Mouse (Mus musculus) G1E (cell line): ENCODE data around the gene Dcaf6.

Experiments
- CTCF ChIP-seq: IDR thresholded peaks from 2 replicates; pipeline ENCODE4 v1.5.1; 2012; ENCODE audit warnings: low read depth, low read length, inconsistent platforms, mixed read lengths
- TAL1 ChIP-seq: conservative IDR thresholded peaks from 2 replicates; pipeline ENCODE4 v1.6.1; 2012; ENCODE audit warnings: low read depth, low read length, inconsistent platforms, mixed read lengths

DNA sequence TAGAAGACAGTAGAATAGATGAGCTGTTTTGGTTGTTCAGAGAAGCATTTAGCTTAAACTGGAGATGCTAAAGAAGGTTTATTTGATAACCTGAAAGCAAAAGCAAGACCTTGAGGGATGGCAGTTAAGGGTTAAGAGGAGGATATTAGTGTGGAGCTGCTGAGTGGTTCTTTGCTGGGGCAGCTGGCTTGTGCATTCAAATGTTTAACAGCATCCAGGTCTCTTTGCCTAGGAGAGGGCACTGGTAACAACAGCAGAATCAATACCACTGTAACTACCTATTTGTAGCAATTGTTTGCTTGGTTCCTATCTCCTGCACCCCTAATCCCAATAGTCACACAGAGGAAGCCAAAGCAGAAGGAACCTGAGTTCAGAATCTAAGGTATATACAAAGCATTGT, 9.4 kb upstream of the Dcaf6 start:
- no peak for TF ChIP-seq TAL1
- TF ChIP-seq CTCF = no peak
